Mouse (Mus musculus): ENCODE data around the gene Antxr1. TPM values are rescaled to one million over a fixed set of nuclear protein-coding genes. Genes with fewer than 3 reads are reported as not detected.
A peak's percentile ranks its signal among the peaks of the same experiment; 100 is the strongest.

Antxr1 gene
- total RNA-seq, 2 experiments from 2014 or later, result 12.7 to 15.7 TPM

GRCm38 (mm10) chr6:87285365-87285749 lies 50.3 kb downstream of the Antxr1 start:
- Histone ChIP-seq H3K27ac (no peak overlapping the region), H3K4me3 (no peak overlapping the region)
- no peak for DNase-seq (ENCODE audit: extremely low spot score in 1 of 2, low spot score in 2 of 2)
- TF ChIP-seq CTCF (IDR thresholded peaks at IDR 0.05), result no peak
- intact Hi-C loops (cut with DNase I), result no loop called here

GRCm38 (mm10) chr6:87284716-87285364 lies 50.8 kb downstream of the Antxr1 start:
- H3K4me3 ChIP-seq, result no peak overlapping the region
- no peak overlapping the region for H3K27ac ChIP-seq
- TF ChIP-seq CTCF (IDR thresholded peaks at IDR 0.05), result no peak
- intact Hi-C loops (cut with DNase I), result no loop called here
- no peak for DNase-seq (ENCODE audit: extremely low spot score in 1 of 2, low spot score in 2 of 2)

GRCm38 (mm10) chr6:87282346-87282781 lies 53.3 kb downstream of the Antxr1 start:
- TF ChIP-seq CTCF (IDR thresholded peaks at IDR 0.05), result no peak
- DNase-seq (ENCODE audit: extremely low spot score in 1 of 2, low spot score in 2 of 2), result no peak

DNA sequence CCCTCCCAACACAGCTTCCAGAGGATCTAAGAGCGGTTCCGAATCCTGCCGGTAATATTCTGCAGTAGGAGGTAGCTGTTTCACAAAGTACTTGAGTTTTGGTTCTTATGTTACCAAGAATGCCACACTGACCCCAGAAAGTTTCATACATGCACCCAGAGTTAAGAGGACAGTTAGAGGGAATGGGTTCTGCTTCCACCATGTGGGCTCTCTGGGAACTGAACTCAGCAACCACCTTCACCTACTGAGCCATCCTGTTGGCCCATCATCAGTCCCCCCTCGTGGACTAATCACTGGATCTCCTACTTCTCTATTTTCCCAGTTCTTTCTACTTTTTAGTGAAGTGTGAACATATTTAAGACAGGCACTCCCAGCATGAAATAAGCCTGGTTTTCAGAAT lies 53.9 kb downstream of the Antxr1 start:
- DNase-seq (ENCODE audit: extremely low spot score in 1 of 2, low spot score in 2 of 2), result no peak
- Histone ChIP-seq H3K4me3 (no peak overlapping the region), H3K27ac (no peak overlapping the region)
- TF ChIP-seq CTCF (IDR thresholded peaks at IDR 0.05), result no peak; the same call in none of the 2 replicates
- intact Hi-C loops (cut with DNase I), result no loop called here

More at GRCm38 (mm10) chr6:87282346-87282781, 53.3 kb downstream of the Antxr1 start:
- Histone ChIP-seq H3K4me3 (no peak overlapping the region), H3K27ac (no peak overlapping the region)
- intact Hi-C loops (cut with DNase I), result no loop called here

GRCm38 (mm10) chr6:87278151-87278550 lies 57.5 kb downstream of the Antxr1 start:
- no peak for TF ChIP-seq CTCF (IDR thresholded peaks at IDR 0.05)
- H3K4me3 ChIP-seq, result no peak overlapping the region
- intact Hi-C loops (cut with DNase I), result no loop called here
- no peak overlapping the region for H3K27ac ChIP-seq
- DNase-seq (ENCODE audit: extremely low spot score in 1 of 2, low spot score in 2 of 2), result no peak

GRCm38 (mm10) chr6:87277527-87277926 lies 58.1 kb downstream of the Antxr1 start:
- TF ChIP-seq CTCF (IDR thresholded peaks at IDR 0.05), result no peak
- no peak overlapping the region for H3K4me3 ChIP-seq
- no peak for DNase-seq (ENCODE audit: extremely low spot score in 1 of 2, low spot score in 2 of 2)
- H3K27ac ChIP-seq, result 0 out of 2 replicates have a peak overlapping the region, but pooled peaks have one; percentile 51
- intact Hi-C loops (cut with DNase I), result no loop called here

GRCm38 (mm10) chr6:87276941-87277340 lies 58.7 kb downstream of the Antxr1 start:
- no peak for DNase-seq (ENCODE audit: extremely low spot score in 1 of 2, low spot score in 2 of 2)
- TF ChIP-seq CTCF (IDR thresholded peaks at IDR 0.05), result no peak
- Histone ChIP-seq H3K4me3 (no peak overlapping the region), H3K27ac (peak overlapping the region; percentile 72)
- intact Hi-C loops (cut with DNase I), result no loop called here

- TF ChIP-seq CTCF (IDR thresholded peaks at IDR 0.05), result peak; percentile 20; the same call in 1 of the 2 replicates
- Histone ChIP-seq H3K27ac (no peak overlapping the region), H3K4me3 (no peak overlapping the region)
- no peak for DNase-seq (ENCODE audit: extremely low spot score in 1 of 2, low spot score in 2 of 2)
- intact Hi-C loops (cut with DNase I), result no loop called here
Measured at GRCm38 (mm10) chr6:87274779-87275178, 60.8 kb downstream of the Antxr1 start.

- DNase-seq (ENCODE audit: extremely low spot score in 1 of 2, low spot score in 2 of 2), result no peak
- Histone ChIP-seq H3K4me3 (no peak overlapping the region), H3K27ac (no peak overlapping the region)
- no peak for TF ChIP-seq CTCF (IDR thresholded peaks at IDR 0.05)
- intact Hi-C loops (cut with DNase I), result no loop called here
Measured at GRCm38 (mm10) chr6:87273791-87274190, 61.8 kb downstream of the Antxr1 start.

GRCm38 (mm10) chr6:87273141-87273540 lies 62.5 kb downstream of the Antxr1 start:
- no peak for TF ChIP-seq CTCF (IDR thresholded peaks at IDR 0.05)
- Histone ChIP-seq H3K4me3 (no peak overlapping the region), H3K27ac (no peak overlapping the region)
- DNase-seq (ENCODE audit: extremely low spot score in 1 of 2, low spot score in 2 of 2), result no peak
- intact Hi-C loops (cut with DNase I), result no loop called here

DNA sequence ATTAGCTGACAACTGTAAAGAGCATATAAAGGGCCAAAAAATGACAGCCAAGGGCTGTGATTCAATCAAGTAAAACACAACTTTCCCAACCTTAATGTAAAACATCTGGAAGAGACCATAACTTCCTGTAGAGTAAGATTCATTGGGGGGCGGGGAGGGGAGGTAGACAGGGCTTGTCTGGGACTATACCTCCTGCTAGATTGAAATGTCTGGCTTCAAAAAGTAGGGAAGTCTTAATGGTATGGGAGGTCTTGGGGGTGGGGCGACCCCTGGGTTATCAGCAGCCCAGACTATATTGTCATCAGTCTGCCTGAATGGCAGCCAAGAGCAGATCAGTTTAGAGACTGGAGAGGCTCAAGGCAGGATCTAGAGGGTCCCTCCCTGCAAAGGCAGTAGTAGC lies 63.4 kb downstream of the Antxr1 start:
- DNase-seq (ENCODE audit: extremely low spot score in 1 of 2, low spot score in 2 of 2), result no peak
- Histone ChIP-seq H3K27ac (no peak overlapping the region), H3K4me3 (no peak overlapping the region)
- intact Hi-C loops (cut with DNase I), result no loop called here
- no peak for TF ChIP-seq CTCF (IDR thresholded peaks at IDR 0.05)

DNA sequence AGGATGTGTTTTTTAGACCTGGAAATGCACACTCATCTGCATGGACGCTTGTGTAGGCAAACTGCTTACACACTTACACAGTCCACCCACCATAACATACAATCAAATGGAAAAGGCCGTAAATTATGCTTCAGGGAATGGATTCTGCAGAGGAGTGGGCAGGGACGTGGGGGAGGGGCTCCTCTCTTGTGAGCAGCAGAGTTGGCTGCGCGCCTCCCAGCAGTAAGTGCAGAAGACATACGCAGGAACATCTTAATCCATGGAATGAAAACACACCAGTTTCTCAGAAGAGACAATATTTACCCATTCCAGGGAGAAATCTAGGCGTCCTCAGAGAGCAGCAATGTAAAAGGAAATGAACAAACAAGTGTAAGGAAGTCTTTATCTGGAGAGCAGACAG lies 65.2 kb downstream of the Antxr1 start:
- intact Hi-C loops (cut with DNase I), result no loop called here
- no peak overlapping the region for H3K4me3 ChIP-seq
- peak; percentile 45 to 60 for DNase-seq (ENCODE audit: extremely low spot score in 1 of 2, low spot score in 2 of 2)
- TF ChIP-seq CTCF (IDR thresholded peaks at IDR 0.05), result no peak
- H3K27ac ChIP-seq, result no peak overlapping the region

- no peak for DNase-seq (ENCODE audit: extremely low spot score in 1 of 2, low spot score in 2 of 2)
- Histone ChIP-seq H3K27ac (no peak overlapping the region), H3K4me3 (no peak overlapping the region)
- intact Hi-C loops (cut with DNase I), result no loop called here
- no peak for TF ChIP-seq CTCF (IDR thresholded peaks at IDR 0.05)
Measured at GRCm38 (mm10) chr6:87269950-87270349, 65.7 kb downstream of the Antxr1 start.
